Mouse (Mus musculus) urinary bladder, postnatal 10 days (tissue): ENCODE data around the gene Sgk1.
"Not testable (repeated sequence)": the region's sequence is repeated elsewhere in the genome, so short reads cannot be mapped to it uniquely, and the experiment has no call there.

Source experiments
- DNase-seq: peaks from one replicate; pipeline ENCODE4 v3.0.0; 2022; ENCODE audit warnings: low spot score

Gene Sgk1

GRCm38 (mm10) chr10:21868221-21868620 lies 13.8 kb upstream of the Sgk1 start:
- no peak for DNase-seq

- DNase-seq = no peak
These were observed 13.4 kb upstream of the Sgk1 start for GRCm38 (mm10) chr10:21868623-21869022.

- DNase-seq = no peak
These were observed 174 bp upstream of the Sgk1 start for GRCm38 (mm10) chr10:21881837-21882183.

GRCm38 (mm10) chr10:21883587-21883986 lies 1.6 kb downstream of the Sgk1 start:
- no peak for DNase-seq

GRCm38 (mm10) chr10:21884534-21884933 lies 2.5 kb downstream of the Sgk1 start:
- no peak for DNase-seq

- no peak for DNase-seq
These were observed 7.3 kb downstream of the Sgk1 start for GRCm38 (mm10) chr10:21889141-21889765.

GRCm38 (mm10) chr10:21890293-21890692 lies 8.3 kb downstream of the Sgk1 start:
- no peak for DNase-seq

- no peak for DNase-seq
These were observed 9.5 kb downstream of the Sgk1 start for GRCm38 (mm10) chr10:21891442-21891841.

- no peak for DNase-seq
These were observed 10.1 kb downstream of the Sgk1 start for GRCm38 (mm10) chr10:21892104-21892503.

GRCm38 (mm10) chr10:21898417-21898816 lies 16.4 kb downstream of the Sgk1 start:
- no peak for DNase-seq

GRCm38 (mm10) chr10:21898851-21899250 lies 16.9 kb downstream of the Sgk1 start:
- not testable (repeated sequence) for DNase-seq

GRCm38 (mm10) chr10:21899397-21899796 lies 17.4 kb downstream of the Sgk1 start:
- DNase-seq = no peak

GRCm38 (mm10) chr10:21902152-21903140 lies 20.5 kb downstream of the Sgk1 start:
- DNase-seq = no peak

GRCm38 (mm10) chr10:21904151-21904550 lies 22.2 kb downstream of the Sgk1 start:
- no peak for DNase-seq

- no peak for DNase-seq
These were observed 23.6 kb downstream of the Sgk1 start for GRCm38 (mm10) chr10:21905616-21906015.

GRCm38 (mm10) chr10:21906894-21907446 lies 25.0 kb downstream of the Sgk1 start:
- DNase-seq = no peak

GRCm38 (mm10) chr10:21907784-21908183 lies 25.8 kb downstream of the Sgk1 start:
- no peak for DNase-seq

- DNase-seq = no peak
These were observed 26.7 kb downstream of the Sgk1 start for GRCm38 (mm10) chr10:21908686-21909085.

GRCm38 (mm10) chr10:21910334-21910733 lies 28.4 kb downstream of the Sgk1 start:
- no peak for DNase-seq

GRCm38 (mm10) chr10:21911303-21911947 lies 29.4 kb downstream of the Sgk1 start:
- no peak for DNase-seq

GRCm38 (mm10) chr10:21914751-21915150 lies 32.8 kb downstream of the Sgk1 start:
- DNase-seq = no peak

- no peak for DNase-seq
These were observed 34.5 kb downstream of the Sgk1 start for GRCm38 (mm10) chr10:21916301-21917071.
